9 mouse cellular contexts compared by ENCODE assay signal in the genomic region with DNA sequence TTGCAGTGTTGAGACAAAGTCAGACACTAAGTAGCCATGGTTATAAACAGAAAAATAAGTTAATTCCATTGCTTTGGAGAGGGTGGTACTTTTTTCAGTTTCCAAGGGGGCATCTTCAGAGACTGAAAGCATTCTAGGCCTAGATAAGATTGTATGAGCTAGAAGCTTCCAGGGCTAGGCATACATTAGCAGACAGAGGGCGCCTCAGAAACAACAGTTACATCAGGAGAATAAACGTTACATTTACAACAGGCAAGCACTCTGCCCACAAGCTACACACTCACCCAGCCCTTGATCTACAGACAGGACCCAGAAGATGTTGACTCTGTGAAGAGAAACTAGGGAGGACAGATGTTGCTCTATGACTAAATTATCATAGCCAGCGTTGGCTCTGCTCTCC. TPM values are rescaled to one million over a fixed set of nuclear protein-coding genes. Genes with fewer than 3 reads are reported as not detected.
A peak's percentile ranks its signal among the peaks of the same experiment; 100 is the strongest.
DNase-seq lines count a peak whose midpoint lies in the region; ATAC-seq and TF ChIP-seq lines count a peak whose summit lies in the region.
"Had no signal": no experiment of that assay in that cellular context is flagged by ENCODE, and none has a peak within 500 bp of the region (broad histone marks: within the 10 kb centered on the region; RNA-seq: fewer than 3 reads in every experiment).

No protein-coding gene starts in this region.

- DNase-seq in forebrain, postnatal 0 days = peak; percentile 63
- no peak for DNase-seq in liver, embryonic 14.5 days (ENCODE audit: low read depth in 3 of 3, low spot score in 3 of 3)
- no peak for DNase-seq in liver, embryonic 11.5 days (ENCODE audit: low spot score)
- DNase-seq in cerebellum, postnatal 14 days = peak; percentile 36 to 45
- peak; percentile 18 for DNase-seq in splenic B cell, adult 2 months (ENCODE audit: low read depth, low spot score)

- peak; percentile 67 for TF ChIP-seq CTCF in forebrain, postnatal 0 days (IDR thresholded peaks at IDR 0.05; ENCODE audit: low read depth)
- peak; percentile 32; the same call in 1 of the 2 replicates for TF ChIP-seq CTCF in liver, embryonic 14.5 days (IDR thresholded peaks at IDR 0.05; ENCODE audit: low read depth)

- no peak overlapping the region for H3K9ac ChIP-seq in forebrain, postnatal 0 days
- H3K9ac ChIP-seq in forebrain, embryonic 13.5 days = no peak overlapping the region
- H3K9ac ChIP-seq in liver, embryonic 14.5 days (replicated peaks) = no peak overlapping the region
- H3K9ac ChIP-seq in liver, embryonic 11.5 days (ENCODE audit: low read depth, low read length) = no peak overlapping the region
- H3K9ac ChIP-seq in hindbrain, embryonic 12.5 days = no peak overlapping the region
- no peak overlapping the region for H3K9ac ChIP-seq in midbrain, embryonic 16.5 days (ENCODE audit: low read depth, low read length)

- peak; percentile 78 for ATAC-seq in forebrain, postnatal 0 days
- no peak; the same call in 1 of the 2 replicates for ATAC-seq in forebrain, embryonic 13.5 days
- ATAC-seq in liver, embryonic 14.5 days (ENCODE audit: insufficient read depth) = no peak
- ATAC-seq in liver, embryonic 11.5 days (replicated peaks; ENCODE audit: low FRiP score) = no peak
- ATAC-seq in hindbrain, embryonic 12.5 days (ENCODE audit: low FRiP score) = no peak
- ATAC-seq in midbrain, embryonic 16.5 days = no peak

- no peaks in the 10 kb centered on the region for H3K27me3 ChIP-seq in forebrain, postnatal 0 days (ENCODE audit: insufficient read depth, low read length)
- H3K27me3 ChIP-seq in forebrain, embryonic 13.5 days = no peaks in the 10 kb centered on the region
- H3K27me3 ChIP-seq in liver, embryonic 14.5 days (ENCODE audit: control insufficient read depth, insufficient read depth, low read length) = no peaks in the 10 kb centered on the region
- no peaks in the 10 kb centered on the region for H3K27me3 ChIP-seq in liver, embryonic 11.5 days (replicated peaks; ENCODE audit: control insufficient read depth, insufficient read depth, low read length)
- H3K27me3 ChIP-seq in splenic B cell, adult 2 months (ENCODE audit: control insufficient read depth, insufficient read depth, low read length, poor library complexity, severe bottlenecking) = no peaks in the 10 kb centered on the region
- H3K27me3 ChIP-seq in hindbrain, embryonic 12.5 days = no peaks in the 10 kb centered on the region
- no peaks in the 10 kb centered on the region for H3K27me3 ChIP-seq in midbrain, embryonic 16.5 days (ENCODE audit: control insufficient read depth, insufficient read depth, low read depth, low read length)

- H3K9me3 ChIP-seq in forebrain, postnatal 0 days (ENCODE audit: low read length) = no peaks in the 10 kb centered on the region
- no peaks in the 10 kb centered on the region for H3K9me3 ChIP-seq in forebrain, embryonic 13.5 days (replicated peaks)
- no peaks in the 10 kb centered on the region for H3K9me3 ChIP-seq in liver, embryonic 14.5 days (ENCODE audit: control insufficient read depth, low read length)
- no peaks in the 10 kb centered on the region for H3K9me3 ChIP-seq in liver, embryonic 11.5 days (ENCODE audit: control insufficient read depth, low read length)
- no peaks in the 10 kb centered on the region for H3K9me3 ChIP-seq in hindbrain, embryonic 12.5 days (replicated peaks)
- H3K9me3 ChIP-seq in midbrain, embryonic 16.5 days (replicated peaks; ENCODE audit: control insufficient read depth, low read length, poor library complexity, severe bottlenecking) = no peaks in the 10 kb centered on the region

- H3K36me3 ChIP-seq in forebrain, postnatal 0 days (ENCODE audit: insufficient read depth) = peaks cover 30% of the 10 kb centered on the region
- H3K36me3 ChIP-seq in forebrain, embryonic 13.5 days (ENCODE audit: poor library complexity, severe bottlenecking) = peaks cover 51% of the 10 kb centered on the region
- no peaks in the 10 kb centered on the region for H3K36me3 ChIP-seq in liver, embryonic 14.5 days (replicated peaks; ENCODE audit: control insufficient read depth, insufficient read depth, low read depth)
- no peaks in the 10 kb centered on the region for H3K36me3 ChIP-seq in liver, embryonic 11.5 days (ENCODE audit: control insufficient read depth, insufficient read depth, low read length)
- no peaks in the 10 kb centered on the region for H3K36me3 ChIP-seq in splenic B cell, adult 2 months (ENCODE audit: control insufficient read depth, insufficient read depth, low read length, poor library complexity, severe bottlenecking)
- peaks cover 27% of the 10 kb centered on the region; the same call in 1 of the 2 replicates for H3K36me3 ChIP-seq in hindbrain, embryonic 12.5 days
- H3K36me3 ChIP-seq in midbrain, embryonic 16.5 days (ENCODE audit: control insufficient read depth, insufficient read depth, low read length) = peaks cover 12% of the 10 kb centered on the region

- H3K27ac ChIP-seq in forebrain, postnatal 0 days (ENCODE audit: low read depth, low read length) = no peak overlapping the region
- no peak overlapping the region for H3K27ac ChIP-seq in forebrain, embryonic 13.5 days
- H3K27ac ChIP-seq in liver, embryonic 14.5 days = no peak overlapping the region
- H3K27ac ChIP-seq in liver, embryonic 11.5 days (ENCODE audit: low read depth, low read length) = no peak overlapping the region
- no peak overlapping the region for H3K27ac ChIP-seq in hindbrain, embryonic 12.5 days
- H3K27ac ChIP-seq in midbrain, embryonic 16.5 days (ENCODE audit: low read length) = no peak overlapping the region

- H3K4me3 ChIP-seq in forebrain, postnatal 0 days (ENCODE audit: low read depth, low read length) = no peak overlapping the region
- no peak overlapping the region for H3K4me3 ChIP-seq in forebrain, embryonic 13.5 days
- H3K4me3 ChIP-seq in liver, embryonic 14.5 days (ENCODE audit: insufficient read depth in 1 of 2, low read depth in 2 of 2, low read length in 2 of 2) = no peak overlapping the region
- H3K4me3 ChIP-seq in liver, embryonic 11.5 days (ENCODE audit: low read depth, low read length) = no peak overlapping the region
- H3K4me3 ChIP-seq in hindbrain, embryonic 12.5 days = no peak overlapping the region
- no peak overlapping the region for H3K4me3 ChIP-seq in midbrain, embryonic 16.5 days (ENCODE audit: low read depth, low read length)
- H3K4me3 ChIP-seq: erythroblast, embryonic 14.5 days had no signal

- no peak overlapping the region for H3K4me2 ChIP-seq in forebrain, postnatal 0 days (ENCODE audit: low read depth)
- no peak overlapping the region for H3K4me2 ChIP-seq in forebrain, embryonic 13.5 days
- no peak overlapping the region for H3K4me2 ChIP-seq in liver, embryonic 14.5 days (ENCODE audit: low read depth)
- H3K4me2 ChIP-seq in liver, embryonic 11.5 days = no peak overlapping the region
- H3K4me2 ChIP-seq in hindbrain, embryonic 12.5 days (replicated peaks) = no peak overlapping the region
- H3K4me2 ChIP-seq in midbrain, embryonic 16.5 days (ENCODE audit: low read length) = no peak overlapping the region

- WGBS in forebrain, postnatal 0 days = 44% methylated on average over 3 of the region's 3 CpGs
- whole genome bisulfite sequencing in forebrain, embryonic 13.5 days = 48% methylated on average over 3 of the region's 3 CpGs
- 38% methylated on average over 3 of the region's 3 CpGs for WGBS in liver, embryonic 14.5 days (ENCODE audit: insufficient replicate concordance)
- 60% methylated on average over 3 of the region's 3 CpGs for WGBS in liver, embryonic 11.5 days
- 50% methylated on average over 3 of the region's 3 CpGs for WGBS in hindbrain, embryonic 12.5 days
- WGBS in midbrain, embryonic 16.5 days = 48% methylated on average over 3 of the region's 3 CpGs

- no peaks in the 10 kb centered on the region for H3K4me1 ChIP-seq in forebrain, postnatal 0 days (ENCODE audit: insufficient read depth)
- no peaks in the 10 kb centered on the region for H3K4me1 ChIP-seq in forebrain, embryonic 13.5 days
- no peaks in the 10 kb centered on the region for H3K4me1 ChIP-seq in liver, embryonic 14.5 days (replicated peaks; ENCODE audit: control insufficient read depth in 2 of 2, insufficient read depth in 2 of 2, low read length in 1 of 2)
- H3K4me1 ChIP-seq in liver, embryonic 11.5 days (replicated peaks; ENCODE audit: control insufficient read depth, insufficient read depth, low read length) = no peaks in the 10 kb centered on the region
- H3K4me1 ChIP-seq in hindbrain, embryonic 12.5 days = no peaks in the 10 kb centered on the region
- H3K4me1 ChIP-seq in midbrain, embryonic 16.5 days (ENCODE audit: control insufficient read depth, insufficient read depth, low read length) = no peaks in the 10 kb centered on the region

- no peak for TF ChIP-seq EP300 in liver, embryonic 14.5 days (IDR thresholded peaks at IDR 0.05; ENCODE audit: low read depth)

RNA-seq across cellular contexts. Expression of gene Fkbp14, which starts 34.4 kb away (rescaled TPM):
- total RNA-seq in forebrain, postnatal 0 days (2014; rRNA removed) = 5.2 and 9.6 TPM in 2 replicates
- 4.1 and 4.5 TPM in 2 replicates for polyA plus RNA-seq in forebrain, postnatal 0 days (2015; fragmentation: Nextera tagmentation; extraction: Ambion mirVana)
- polyA plus RNA-seq in forebrain, embryonic 13.5 days (2015; fragmentation: Nextera tagmentation; extraction: Ambion mirVana) = 9.1 and 9.4 TPM in 2 replicates
- 2.5 and 3.5 TPM in 2 replicates for polyA plus RNA-seq in liver, embryonic 14.5 days (2012; rRNA removed)
- polyA plus RNA-seq in liver, embryonic 14.5 days (2014; fragmentation: Nextera tagmentation; extraction: Ambion mirVana) = 3.7 and 4.0 TPM in 2 replicates
- polyA plus RNA-seq in liver, embryonic 11.5 days (2014; fragmentation: Nextera tagmentation; extraction: Ambion mirVana) = 11.0 and 11.9 TPM in 2 replicates
- polyA plus RNA-seq in hindbrain, embryonic 12.5 days (2016; fragmentation: Nextera tagmentation; extraction: Ambion mirVana) = 21.0 and 26.4 TPM in 2 replicates
- 7.1 and 8.1 TPM in 2 replicates for polyA plus RNA-seq in midbrain, embryonic 16.5 days (2015; fragmentation: Nextera tagmentation; extraction: Ambion mirVana)
- polyA plus RNA-seq: erythroblast, embryonic 14.5 days had no signal

RNA-seq across cellular contexts. Expression of gene Plekha8, which starts 36.6 kb away (rescaled TPM):
- 14.8 and 19.3 TPM in 2 replicates for total RNA-seq in forebrain, postnatal 0 days (2014; rRNA removed)
- polyA plus RNA-seq in forebrain, postnatal 0 days (2015; fragmentation: Nextera tagmentation; extraction: Ambion mirVana) = 4.5 and 4.7 TPM in 2 replicates
- 10.6 and 12.1 TPM in 2 replicates for polyA plus RNA-seq in forebrain, embryonic 13.5 days (2015; fragmentation: Nextera tagmentation; extraction: Ambion mirVana)
- polyA plus RNA-seq in liver, embryonic 14.5 days (2012; rRNA removed) = 1.2 and 1.7 TPM in 2 replicates
- polyA plus RNA-seq in liver, embryonic 14.5 days (2014; fragmentation: Nextera tagmentation; extraction: Ambion mirVana) = 2.6 and 3.7 TPM in 2 replicates
- 7.9 and 9.7 TPM in 2 replicates for polyA plus RNA-seq in liver, embryonic 11.5 days (2014; fragmentation: Nextera tagmentation; extraction: Ambion mirVana)
- polyA plus RNA-seq in hindbrain, embryonic 12.5 days (2016; fragmentation: Nextera tagmentation; extraction: Ambion mirVana) = 17.7 and 19.4 TPM in 2 replicates
- 8.3 and 9.5 TPM in 2 replicates for polyA plus RNA-seq in midbrain, embryonic 16.5 days (2015; fragmentation: Nextera tagmentation; extraction: Ambion mirVana)

RNA-seq across cellular contexts. Expression of gene Mturn, which starts 50.0 kb away (rescaled TPM):
- total RNA-seq in forebrain, postnatal 0 days (2014; rRNA removed) = 241 and 274 TPM in 2 replicates
- polyA plus RNA-seq in forebrain, postnatal 0 days (2015; fragmentation: Nextera tagmentation; extraction: Ambion mirVana) = 92.8 and 107 TPM in 2 replicates
- polyA plus RNA-seq in forebrain, embryonic 13.5 days (2015; fragmentation: Nextera tagmentation; extraction: Ambion mirVana) = 54.3 and 55.7 TPM in 2 replicates
- 0.26 and 0.47 TPM in 2 replicates for polyA plus RNA-seq in liver, embryonic 14.5 days (2012; rRNA removed)
- polyA plus RNA-seq in liver, embryonic 14.5 days (2014; fragmentation: Nextera tagmentation; extraction: Ambion mirVana) = 0.75 and 0.81 TPM in 2 replicates
- 1.4 and 1.8 TPM in 2 replicates for polyA plus RNA-seq in liver, embryonic 11.5 days (2014; fragmentation: Nextera tagmentation; extraction: Ambion mirVana)
- polyA plus RNA-seq in hindbrain, embryonic 12.5 days (2016; fragmentation: Nextera tagmentation; extraction: Ambion mirVana) = 54.5 and 59.9 TPM in 2 replicates
- 123 and 128 TPM in 2 replicates for polyA plus RNA-seq in midbrain, embryonic 16.5 days (2015; fragmentation: Nextera tagmentation; extraction: Ambion mirVana)

Comparison
In these comparisons a context has a peak if more than half of its experiments do, and no peak if none do; other contexts are left out.
1. DNase-seq: peak in forebrain, postnatal 0 days (single experiment), cerebellum, postnatal 14 days (2 of 2) and splenic B cell, adult 2 months (single experiment); none in liver, embryonic 14.5 days (0 of 3) and liver, embryonic 11.5 days (single experiment).
2. RNA of gene Mturn, which starts 50.0 kb away (polyA plus RNA-seq): 123 to 128 TPM in midbrain, embryonic 16.5 days, 92.8 to 107 TPM in forebrain, postnatal 0 days, 54.5 to 59.9 TPM in hindbrain, embryonic 12.5 days and 54.3 to 55.7 TPM in forebrain, embryonic 13.5 days; 1.4 to 1.8 TPM in liver, embryonic 11.5 days and 0.26 to 0.81 TPM in liver, embryonic 14.5 days; every median in the first group is over 10 times any median in the second.